Mouse (Mus musculus) thymus, postnatal 25 days (tissue): ENCODE results near the gene Ist1.

Experiments used
- DNase-seq: peaks from one replicate; pipeline ENCODE4 v3.0.0; 2022

Ist1 gene

GRCm38 (mm10) chr8:109693146-109693900 is at the start of gene Ist1:
Gene Ist1, minus strand, starts transcription at chr8:109693260.
- DNase-seq = peak; percentile 99

GRCm38 (mm10) chr8:109738049-109738380 is 45.0 kb upstream of the Ist1 start:
- DNase-seq = no peak

- peak; percentile 84 for DNase-seq
Measured at GRCm38 (mm10) chr8:109737237-109738048, 44.4 kb upstream of the Ist1 start, which contains the start of gene Atxn1l. Gene Atxn1l, minus strand, starts transcription at chr8:109737739.

- DNase-seq = no peak
Measured at GRCm38 (mm10) chr8:109736819-109737218, 43.8 kb upstream of the Ist1 start.

- DNase-seq = no peak
Measured at GRCm38 (mm10) chr8:109734018-109734417, 41.0 kb upstream of the Ist1 start.

GRCm38 (mm10) chr8:109731012-109731411 is 38.0 kb upstream of the Ist1 start:
- no peak for DNase-seq

GRCm38 (mm10) chr8:109725106-109725505 is 32.0 kb upstream of the Ist1 start:
- no peak for DNase-seq

GRCm38 (mm10) chr8:109714961-109715360 is 21.9 kb upstream of the Ist1 start:
- no peak for DNase-seq

- no peak for DNase-seq
Measured at GRCm38 (mm10) chr8:109712521-109712920, 19.5 kb upstream of the Ist1 start.

- peak; percentile 55 for DNase-seq
Measured at GRCm38 (mm10) chr8:109707921-109708320, 14.9 kb upstream of the Ist1 start.

GRCm38 (mm10) chr8:109706874-109707237 is 13.8 kb upstream of the Ist1 start:
- peak; percentile 85 for DNase-seq

GRCm38 (mm10) chr8:109706076-109706873 is 13.2 kb upstream of the Ist1 start:
- peak; percentile 36 for DNase-seq

- DNase-seq = peak; percentile 95
Measured at GRCm38 (mm10) chr8:109705320-109706075, 12.4 kb upstream of the Ist1 start, which contains the start of gene Zfp821. Gene Zfp821, plus strand, starts transcription at chr8:109705546.

- peak; percentile 10 for DNase-seq
Measured at GRCm38 (mm10) chr8:109704565-109705319, 11.7 kb upstream of the Ist1 start.

GRCm38 (mm10) chr8:109698477-109698876 is 5.4 kb upstream of the Ist1 start:
- no peak for DNase-seq

- no peak for DNase-seq
Measured at GRCm38 (mm10) chr8:109697754-109698153, 4.7 kb upstream of the Ist1 start.

GRCm38 (mm10) chr8:109694154-109694553 is 1.1 kb upstream of the Ist1 start:
- no peak for DNase-seq

- DNase-seq = no peak
Measured at GRCm38 (mm10) chr8:109692443-109693145, 466 bp downstream of the Ist1 start.

- peak; percentile 14 for DNase-seq
Measured at GRCm38 (mm10) chr8:109691769-109692168, 1.3 kb downstream of the Ist1 start.

- no peak for DNase-seq
Measured at GRCm38 (mm10) chr8:109687248-109687647, 5.8 kb downstream of the Ist1 start.

- no peak for DNase-seq
Measured at GRCm38 (mm10) chr8:109682120-109682519, 10.9 kb downstream of the Ist1 start.
